Mouse (Mus musculus): Measurements from ENCODE around the gene Slc30a7.

DNA sequence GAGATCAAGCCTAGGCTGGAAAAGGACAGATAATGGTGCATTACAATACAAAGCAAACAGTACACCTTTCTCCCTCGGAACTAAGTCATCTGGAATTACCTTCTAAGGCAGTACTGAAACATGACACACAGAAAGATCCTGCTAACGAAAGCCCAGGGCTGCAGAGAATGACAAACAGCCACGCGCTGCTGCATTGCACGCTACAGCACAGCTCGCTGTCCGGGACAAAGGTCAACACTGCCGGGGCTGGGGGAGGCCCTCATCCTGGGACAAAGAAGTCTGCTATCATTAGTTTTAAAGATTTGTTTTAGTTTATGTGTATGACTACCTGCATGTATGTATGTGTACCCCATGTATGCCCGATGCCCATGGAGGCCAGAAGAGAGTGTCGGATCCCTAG is 14.2 kb downstream of the Slc30a7 start:
- TF ChIP-seq CTCF (IDR thresholded peaks at IDR 0.05; ENCODE audit: control insufficient read depth, insufficient read depth, low read length) = no peak
- TF ChIP-seq POLR2A (IDR thresholded peaks at IDR 0.05; ENCODE audit: borderline replicate concordance, control insufficient read depth, low read depth, low read length) = no peak
